Mouse (Mus musculus) heart, embryonic 15.5 days (tissue): Measurements from ENCODE around the gene Pip4k2c. TPM values are rescaled to one million over a fixed set of nuclear protein-coding genes. Genes with fewer than 3 reads are reported as not detected.

Experiments
- ATAC-seq: fragments of 200-750 bp; cut with Nextera tagmentation; replicated peaks from 2 replicates; pipeline ENCODE4 v1.8.0; 2017; ENCODE audit warnings: low read depth, moderate TSS enrichment; ENCODE audit not compliant: insufficient number of reproducible peaks, insufficient read depth, low FRiP score
- H3K27ac ChIP-seq: fragments of 300-500 bp; sonication (generic); 2 replicates; pipeline ENCODE4 v1.5.1; 2015; ENCODE audit warnings: mild to moderate bottlenecking, inconsistent platforms
- H3K27me3 ChIP-seq: fragments of 300-500 bp; sonication (generic); 2 replicates; pipeline ENCODE4 v1.6.1; 2015; ENCODE audit warnings: inconsistent platforms
- H3K36me3 ChIP-seq: fragments of 300-500 bp; sonication (generic); 2 replicates; pipeline ENCODE4 v1.6.1; 2015; ENCODE audit warnings: mild to moderate bottlenecking, inconsistent platforms
- H3K4me1 ChIP-seq: fragments of 300-500 bp; sonication (generic); replicated peaks from 2 replicates; pipeline ENCODE4 v1.6.1; 2015; ENCODE audit warnings: inconsistent platforms
- H3K4me2 ChIP-seq: fragments of 300-500 bp; sonication (generic); 2 replicates; pipeline ENCODE4 v1.6.1; 2015; ENCODE audit warnings: inconsistent platforms, mild to moderate bottlenecking, moderate library complexity
- H3K4me3 ChIP-seq: fragments of 300-500 bp; sonication (generic); 2 replicates; pipeline ENCODE4 v1.5.1; 2015; ENCODE audit warnings: mild to moderate bottlenecking, inconsistent platforms
- H3K9ac ChIP-seq: fragments of 300-500 bp; sonication (generic); 2 replicates; pipeline ENCODE4 v1.6.1; 2015; ENCODE audit warnings: mild to moderate bottlenecking, inconsistent platforms
- H3K9me3 ChIP-seq: fragments of 300-500 bp; sonication (generic); replicated peaks from 2 replicates; pipeline ENCODE4 v1.6.1; 2016; ENCODE audit warnings: inconsistent platforms
- WGBS: fragments of 180-500 bp; shearing (Covaris S2); methylation state at CpG from one replicate; pipeline ENCODE4 v1.1.7; 2015; ENCODE audit warnings: mixed read lengths; 5-methylcytosine and 5-hydroxymethylcytosine counted together
- polyA plus RNA-seq: library from polyadenylated mRNA; unstranded; fragments of >200 nt; fragmentation: Nextera tagmentation; extraction: Ambion mirVana; gene quantifications from 2 replicates; pipeline ENCODE4 v1.2.1, GENCODE M21; 2015

Gene Pip4k2c
- polyA plus RNA-seq, 1 experiment from 2014 or later, result 23.2 TPM

- H3K4me1 ChIP-seq, result peaks cover 47% of the 10 kb centered on the region
- peak overlapping the region; percentile 95 for H3K4me2 ChIP-seq
- peaks cover 9% of the 10 kb centered on the region for H3K36me3 ChIP-seq
- no peaks in the 10 kb centered on the region for H3K9me3 ChIP-seq
- H3K27me3 ChIP-seq, result peaks cover 31% of the 10 kb centered on the region
- WGBS, result 3% methylated on average over 14 of the region's 21 CpGs
- peak overlapping the region; percentile 75 for H3K27ac ChIP-seq
- ATAC-seq, result no peak
- H3K9ac ChIP-seq, result peak overlapping the region; percentile 64
- peak overlapping the region; percentile 64 for H3K4me3 ChIP-seq
These were observed 23.3 kb downstream of the Pip4k2c start for GRCm38 (mm10) chr10:127188079-127188453.

- no peak overlapping the region for H3K27ac ChIP-seq
- peaks cover 36% of the 10 kb centered on the region for H3K27me3 ChIP-seq
- H3K4me1 ChIP-seq, result peaks cover 47% of the 10 kb centered on the region
- 52% methylated on average over 10 of the region's 10 CpGs for WGBS
- no peak for ATAC-seq
- H3K36me3 ChIP-seq, result peaks cover 7% of the 10 kb centered on the region
- H3K9ac ChIP-seq, result peak overlapping the region; percentile 64; the same call in 1 of the 2 replicates
- H3K4me2 ChIP-seq, result peak overlapping the region; percentile 95
- no peaks in the 10 kb centered on the region for H3K9me3 ChIP-seq
- peak overlapping the region; percentile 64 for H3K4me3 ChIP-seq
These were observed 23.9 kb downstream of the Pip4k2c start for GRCm38 (mm10) chr10:127187371-127188078.

GRCm38 (mm10) chr10:127186451-127186850, 24.9 kb downstream of the Pip4k2c start:
- WGBS, result 79% methylated on average over 1 of the region's 1 CpGs
- no peak overlapping the region for H3K4me3 ChIP-seq

GRCm38 (mm10) chr10:127185506-127185905, 25.9 kb downstream of the Pip4k2c start:
- no peak for ATAC-seq
- H3K27ac ChIP-seq, result no peak overlapping the region

More at GRCm38 (mm10) chr10:127186451-127186850, 24.9 kb downstream of the Pip4k2c start:
- H3K4me2 ChIP-seq, result no peak overlapping the region
- H3K27me3 ChIP-seq, result peaks cover 46% of the 10 kb centered on the region
- H3K9me3 ChIP-seq, result no peaks in the 10 kb centered on the region
- H3K9ac ChIP-seq, result no peak overlapping the region
- no peak overlapping the region for H3K27ac ChIP-seq
- ATAC-seq, result no peak
- peaks cover 46% of the 10 kb centered on the region for H3K4me1 ChIP-seq
- peaks cover 3% of the 10 kb centered on the region for H3K36me3 ChIP-seq

GRCm38 (mm10) chr10:127185101-127185500, 26.3 kb downstream of the Pip4k2c start:
- H3K4me2 ChIP-seq, result no peak overlapping the region
- H3K9me3 ChIP-seq, result no peaks in the 10 kb centered on the region
- H3K27ac ChIP-seq, result no peak overlapping the region
- peaks cover 3% of the 10 kb centered on the region for H3K36me3 ChIP-seq
- peaks cover 59% of the 10 kb centered on the region for H3K27me3 ChIP-seq
- H3K9ac ChIP-seq, result no peak overlapping the region
- no peak overlapping the region for H3K4me3 ChIP-seq
- 75% methylated on average over 9 of the region's 9 CpGs for WGBS
- peaks cover 37% of the 10 kb centered on the region for H3K4me1 ChIP-seq
- no peak for ATAC-seq

More at GRCm38 (mm10) chr10:127185506-127185905, 25.9 kb downstream of the Pip4k2c start:
- Histone ChIP-seq H3K36me3 (peaks cover 3% of the 10 kb centered on the region), H3K4me3 (no peak overlapping the region), H3K4me2 (no peak overlapping the region), H3K9ac (no peak overlapping the region), H3K4me1 (peaks cover 37% of the 10 kb centered on the region), H3K9me3 (no peaks in the 10 kb centered on the region), H3K27me3 (peaks cover 55% of the 10 kb centered on the region)
- 82% methylated on average over 15 of the region's 15 CpGs for WGBS

GRCm38 (mm10) chr10:127183759-127184158, 27.6 kb downstream of the Pip4k2c start:
- Histone ChIP-seq H3K4me1 (peaks cover 30% of the 10 kb centered on the region), H3K9ac (0 out of 2 replicates have a peak overlapping the region, but pooled peaks have one; percentile 17), H3K4me3 (peak overlapping the region; percentile 27), H3K9me3 (no peaks in the 10 kb centered on the region), H3K36me3 (peaks cover 3% of the 10 kb centered on the region), H3K27me3 (peaks cover 73% of the 10 kb centered on the region), H3K27ac (no peak overlapping the region), H3K4me2 (peak overlapping the region; percentile 41)
- ATAC-seq, result peak; percentile 10; the same call in 1 of the 2 replicates
- WGBS, result 17% methylated on average over 20 of the region's 20 CpGs

- Histone ChIP-seq H3K36me3 (peaks cover 3% of the 10 kb centered on the region), H3K9me3 (no peaks in the 10 kb centered on the region), H3K27me3 (peaks cover 84% of the 10 kb centered on the region), H3K4me3 (0 out of 2 replicates have a peak overlapping the region, but pooled peaks have one; percentile 13), H3K4me2 (peak overlapping the region; percentile 41), H3K9ac (no peak overlapping the region), H3K4me1 (peaks cover 31% of the 10 kb centered on the region), H3K27ac (no peak overlapping the region)
- no peak for ATAC-seq
- 80% methylated on average over 4 of the region's 4 CpGs for WGBS
These were observed 28.8 kb downstream of the Pip4k2c start for GRCm38 (mm10) chr10:127182624-127183023.

- Histone ChIP-seq H3K4me3 (peak overlapping the region; percentile 13; the same call in 1 of the 2 replicates), H3K27ac (no peak overlapping the region), H3K4me1 (peaks cover 39% of the 10 kb centered on the region), H3K9me3 (no peaks in the 10 kb centered on the region), H3K9ac (no peak overlapping the region), H3K4me2 (peak overlapping the region; percentile 41), H3K27me3 (peaks cover 88% of the 10 kb centered on the region), H3K36me3 (peaks cover 2% of the 10 kb centered on the region)
- ATAC-seq, result no peak
- 56% methylated on average over 6 of the region's 6 CpGs for WGBS
These were observed 29.8 kb downstream of the Pip4k2c start for GRCm38 (mm10) chr10:127181566-127181965.

GRCm38 (mm10) chr10:127180695-127181047, 30.7 kb downstream of the Pip4k2c start:
- peak overlapping the region; percentile 41; the same call in 1 of the 2 replicates for H3K4me3 ChIP-seq
- peak overlapping the region; percentile 60 for H3K4me2 ChIP-seq
- peaks cover 39% of the 10 kb centered on the region for H3K4me1 ChIP-seq
- H3K9me3 ChIP-seq, result no peaks in the 10 kb centered on the region
- H3K27ac ChIP-seq, result 0 out of 2 replicates have a peak overlapping the region, but pooled peaks have one; percentile 37
- H3K27me3 ChIP-seq, result peaks cover 97% of the 10 kb centered on the region
- WGBS, result 19% methylated on average over 3 of the region's 3 CpGs
- H3K36me3 ChIP-seq, result no peaks in the 10 kb centered on the region
- 0 out of 2 replicates have a peak overlapping the region, but pooled peaks have one; percentile 32 for H3K9ac ChIP-seq
- ATAC-seq, result no peak

GRCm38 (mm10) chr10:127179871-127180694, 31.3 kb downstream of the Pip4k2c start, which contains the start of gene Slc26a10:
Gene Slc26a10 (minus strand): TSS chr10:127180645.
- peak within 1 kb of the TSS; percentile 60 for H3K4me2 ChIP-seq
- H3K4me1 ChIP-seq, result peaks cover 39% of the 10 kb centered on the region
- 5% methylated on average over 34 of the region's 34 CpGs for WGBS
- no peaks in the 10 kb centered on the region for H3K36me3 ChIP-seq
- ATAC-seq, result no peak
- H3K4me3 ChIP-seq, result peak within 1 kb of the TSS; percentile 41
- H3K27me3 ChIP-seq, result peaks cover 96% of the 10 kb centered on the region
- 0 out of 2 replicates have a peak within 1 kb of the TSS, but pooled peaks have one; percentile 37 for H3K27ac ChIP-seq
- H3K9ac ChIP-seq, result peak within 1 kb of the TSS; percentile 32; the same call in 1 of the 2 replicates
- no peaks in the 10 kb centered on the region for H3K9me3 ChIP-seq
